Mouse (Mus musculus) testis, adult 2 months (tissue): ENCODE measurements at regions not wholly inside any gene's neighbourhood (a gene's known extent, or its start where the extent isn't known, plus 50 kb on each side); places are given as distances from the start of the nearest gene placed in this dataset.

Source experiments
- CTCF ChIP-seq: fragments of 200-500 bp; IDR thresholded peaks from 2 replicates; pipeline ENCODE4 v1.5.1; 2012; ENCODE audit warnings: low read depth, mild to moderate bottlenecking, inconsistent platforms, low read length, moderate library complexity; ENCODE audit not compliant: control insufficient read depth, insufficient read depth, insufficient replicate concordance
- POLR2A ChIP-seq: fragments of 200-500 bp; IDR thresholded peaks from 2 replicates; pipeline ENCODE4 v1.6.1; 2012; ENCODE audit warnings: low read depth, mild to moderate bottlenecking, inconsistent platforms, low read length, moderate library complexity; ENCODE audit not compliant: control insufficient read depth

- TF ChIP-seq CTCF: no peak
- TF ChIP-seq POLR2A: no peak
Observed at GRCm38 (mm10) chr14:72121786-72122185, 369.9 kb downstream of the Gm9195 start.
